In genomic region chr1:132199934-132200333, GRCm38 (mm10) we compare ENCODE assay signal across 10 mouse cellular contexts. TPM values are rescaled to one million over a fixed set of nuclear protein-coding genes. Genes with fewer than 3 reads are reported as not detected.
A peak's percentile ranks its signal among the peaks of the same experiment; 100 is the strongest.
DNase-seq lines count a peak whose midpoint lies in the region; ATAC-seq and TF ChIP-seq lines count a peak whose summit lies in the region.
"Had no signal": no experiment of that assay in that cellular context is flagged by ENCODE, and none has a peak within 500 bp of the region (broad histone marks: within the 10 kb centered on the region; RNA-seq: fewer than 3 reads in every experiment).

No protein-coding gene starts in this region.

- no peak for TF ChIP-seq POLR2A in heart, adult 2 months (IDR thresholded peaks at IDR 0.05; ENCODE audit: insufficient read depth, low read depth, low read length)

- H3K9me3 ChIP-seq in heart, embryonic 15.5 days (replicated peaks), result no peaks in the 10 kb centered on the region
- no peaks in the 10 kb centered on the region for H3K9me3 ChIP-seq in forebrain, embryonic 16.5 days (ENCODE audit: control insufficient read depth, low read length)
- no peaks in the 10 kb centered on the region for H3K9me3 ChIP-seq in midbrain, embryonic 12.5 days
- no peaks in the 10 kb centered on the region for H3K9me3 ChIP-seq in lung, postnatal 0 days (ENCODE audit: low read length)

- TF ChIP-seq EP300 in heart, adult 2 months (IDR thresholded peaks at IDR 0.05; ENCODE audit: insufficient read depth, low read depth, low read length), result no peak
- no peak for TF ChIP-seq EP300 in lung, postnatal 0 days (IDR thresholded peaks at IDR 0.05)

- H3K27ac ChIP-seq in heart, embryonic 15.5 days, result no peak overlapping the region
- H3K27ac ChIP-seq in heart, adult 2 months, result no peak overlapping the region
- peak overlapping the region; percentile 87 for H3K27ac ChIP-seq in forebrain, embryonic 16.5 days (ENCODE audit: low read length)
- H3K27ac ChIP-seq in midbrain, embryonic 12.5 days (replicated peaks), result peak overlapping the region; percentile 87
- H3K27ac ChIP-seq in lung, postnatal 0 days (ENCODE audit: low read length), result no peak overlapping the region

- TF ChIP-seq CTCF in heart, adult 2 months (IDR thresholded peaks at IDR 0.05), result no peak
- no peak for TF ChIP-seq CTCF in lung, postnatal 0 days (IDR thresholded peaks at IDR 0.05)

- no peaks in the 10 kb centered on the region for H3K36me3 ChIP-seq in heart, embryonic 15.5 days
- H3K36me3 ChIP-seq in heart, adult 2 months (ENCODE audit: control insufficient read depth, insufficient read depth, low read length), result no peaks in the 10 kb centered on the region
- no peaks in the 10 kb centered on the region for H3K36me3 ChIP-seq in forebrain, embryonic 16.5 days (ENCODE audit: control insufficient read depth, insufficient read depth)
- H3K36me3 ChIP-seq in midbrain, embryonic 12.5 days, result peaks cover 16% of the 10 kb centered on the region
- no peaks in the 10 kb centered on the region for H3K36me3 ChIP-seq in lung, postnatal 0 days (ENCODE audit: insufficient read depth, low read length)

- 10% methylated on average over 12 of the region's 12 CpGs for WGBS in heart, embryonic 15.5 days
- WGBS in heart, adult 2 months, result 25% methylated on average over 12 of the region's 12 CpGs
- WGBS in forebrain, embryonic 16.5 days, result 10% methylated on average over 12 of the region's 12 CpGs
- 6% methylated on average over 11 of the region's 12 CpGs for WGBS in midbrain, embryonic 12.5 days
- 20% methylated on average over 12 of the region's 12 CpGs for WGBS in lung, postnatal 0 days

- H3K4me2 ChIP-seq in heart, embryonic 15.5 days, result peak overlapping the region; percentile 34
- peak overlapping the region; percentile 56 for H3K4me2 ChIP-seq in forebrain, embryonic 16.5 days (ENCODE audit: low read length)
- peak overlapping the region; percentile 40 for H3K4me2 ChIP-seq in midbrain, embryonic 12.5 days (replicated peaks)
- no peak overlapping the region; the same call in 1 of the 2 replicates for H3K4me2 ChIP-seq in lung, postnatal 0 days (replicated peaks; ENCODE audit: low read depth, low read length)

- H3K9ac ChIP-seq in heart, embryonic 15.5 days, result no peak overlapping the region
- H3K9ac ChIP-seq in heart, adult 2 months (ENCODE audit: low read depth, low read length), result no peak overlapping the region
- peak overlapping the region; percentile 23; the same call in 1 of the 2 replicates for H3K9ac ChIP-seq in forebrain, embryonic 16.5 days (replicated peaks; ENCODE audit: low read depth, low read length)
- H3K9ac ChIP-seq in midbrain, embryonic 12.5 days (replicated peaks), result no peak overlapping the region
- H3K9ac ChIP-seq in lung, postnatal 0 days (replicated peaks; ENCODE audit: low read depth), result no peak overlapping the region

- H3K27me3 ChIP-seq in heart, embryonic 15.5 days, result peaks cover 67% of the 10 kb centered on the region
- peaks cover 3% of the 10 kb centered on the region; the same call in 1 of the 2 replicates for H3K27me3 ChIP-seq in heart, adult 2 months (ENCODE audit: control insufficient read depth, insufficient read depth, low read length)
- H3K27me3 ChIP-seq in forebrain, embryonic 16.5 days (replicated peaks; ENCODE audit: control insufficient read depth, insufficient read depth, low read length), result no peaks in the 10 kb centered on the region
- no peaks in the 10 kb centered on the region for H3K27me3 ChIP-seq in midbrain, embryonic 12.5 days
- no peaks in the 10 kb centered on the region for H3K27me3 ChIP-seq in lung, postnatal 0 days (replicated peaks; ENCODE audit: insufficient read depth, low read length)

- no peak for DNase-seq in heart, adult 2 months
- DNase-seq in cerebellum, adult 18-20 months, result peak; percentile 52 to 55
- no peak for DNase-seq in adrenal gland, adult 8-10 months
- no peak for DNase-seq in lung, postnatal 0 days (ENCODE audit: low spot score)

- no peak for ATAC-seq in heart, embryonic 15.5 days (replicated peaks; ENCODE audit: insufficient number of reproducible peaks, insufficient read depth, low FRiP score, low read depth)
- no peak for ATAC-seq in forebrain, embryonic 16.5 days
- ATAC-seq in midbrain, embryonic 12.5 days (ENCODE audit: low FRiP score, low read depth), result no peak
- ATAC-seq in activated CD4-positive, CD25-positive, alpha-beta regulatory T cell, adult 4 months, result no peak
- no peak for ATAC-seq in lung, postnatal 0 days

- H3K4me1 ChIP-seq in heart, embryonic 15.5 days (replicated peaks), result peaks cover 9% of the 10 kb centered on the region
- H3K4me1 ChIP-seq in heart, adult 2 months (ENCODE audit: control insufficient read depth, insufficient read depth, low read length), result no peaks in the 10 kb centered on the region
- peaks cover 76% of the 10 kb centered on the region for H3K4me1 ChIP-seq in forebrain, embryonic 16.5 days (replicated peaks; ENCODE audit: control insufficient read depth, insufficient read depth, low read length)
- peaks cover 87% of the 10 kb centered on the region for H3K4me1 ChIP-seq in midbrain, embryonic 12.5 days
- peaks cover 3% of the 10 kb centered on the region; the same call in 1 of the 2 replicates for H3K4me1 ChIP-seq in lung, postnatal 0 days (ENCODE audit: insufficient read depth, low read depth, low read length)

- intact Hi-C loops in heart, adult 2 months (cut with DNase I), result no loop called here

- H3K4me3 ChIP-seq in heart, embryonic 15.5 days, result peak overlapping the region; percentile 2; the same call in 1 of the 2 replicates
- H3K4me3 ChIP-seq in heart, adult 2 months, result no peak overlapping the region
- H3K4me3 ChIP-seq in forebrain, embryonic 16.5 days (replicated peaks; ENCODE audit: low read length), result peak overlapping the region; percentile 42; the same call in 1 of the 2 replicates
- peak overlapping the region; percentile 21 for H3K4me3 ChIP-seq in midbrain, embryonic 12.5 days
- no peak overlapping the region for H3K4me3 ChIP-seq in lung, postnatal 0 days (ENCODE audit: low read depth, low read length)

- no peaks in the 10 kb centered on the region for H3K79me2 ChIP-seq in heart, adult 2 months (replicated peaks; ENCODE audit: control insufficient read depth, insufficient read depth, low read length)

RNA-seq across cellular contexts. Expression of gene AC124108.1, which starts 8.7 kb away (rescaled TPM):
- 0.04 TPM in 1 of 2 replicates, not detected in the other for polyA plus RNA-seq in heart, embryonic 15.5 days (2015; fragmentation: Nextera tagmentation; extraction: Ambion mirVana)
- under 1 TPM in 1 of 2 experiments, not detected in 1; 0.05 TPM for total RNA-seq in heart, adult 2 months (2021)
- polyA plus RNA-seq in heart, adult 2 months (2012; rRNA removed), result 0.06 TPM in 1 of 2 replicates, not detected in the other
- polyA plus RNA-seq in forebrain, embryonic 16.5 days (2015; fragmentation: Nextera tagmentation; extraction: Ambion mirVana), result 2.5 and 3.3 TPM in 2 replicates
- polyA plus RNA-seq in midbrain, embryonic 12.5 days (2016; fragmentation: Nextera tagmentation; extraction: Ambion mirVana), result 6.1 and 7.9 TPM in 2 replicates
- not detected for polyA plus RNA-seq in activated CD4-positive, CD25-positive, alpha-beta regulatory T cell, adult 4 months (2017; shearing (Covaris generic))
- under 1 TPM; 0.10 to 0.17 (median 0.14) TPM for total RNA-seq in adrenal gland, adult 8-10 months (2022)
- polyA plus RNA-seq in lung, postnatal 0 days (2015; fragmentation: Nextera tagmentation; extraction: Ambion mirVana), result not detected in 2 replicates
- total RNA-seq: common myeloid progenitor, adult 5-6 weeks had no signal

RNA-seq across cellular contexts. Expression of gene Lemd1, which starts 8.7 kb away (rescaled TPM):
- not detected in 2 replicates for polyA plus RNA-seq in heart, embryonic 15.5 days (2015; fragmentation: Nextera tagmentation; extraction: Ambion mirVana)
- not detected for total RNA-seq in heart, adult 2 months (2021)
- polyA plus RNA-seq in heart, adult 2 months (2012; rRNA removed), result 0.20 TPM in 1 of 2 replicates, not detected in the other
- polyA plus RNA-seq in forebrain, embryonic 16.5 days (2015; fragmentation: Nextera tagmentation; extraction: Ambion mirVana), result 14.9 and 18.4 TPM in 2 replicates
- polyA plus RNA-seq in midbrain, embryonic 12.5 days (2016; fragmentation: Nextera tagmentation; extraction: Ambion mirVana), result 13.4 and 15.6 TPM in 2 replicates
- not detected for polyA plus RNA-seq in activated CD4-positive, CD25-positive, alpha-beta regulatory T cell, adult 4 months (2017; shearing (Covaris generic))
- under 1 TPM in 3 of 4 experiments, not detected in 1; 0.31 to 0.46 (median 0.46) TPM for total RNA-seq in adrenal gland, adult 8-10 months (2022)
- polyA plus RNA-seq in lung, postnatal 0 days (2015; fragmentation: Nextera tagmentation; extraction: Ambion mirVana), result 0.79 TPM in 1 of 2 replicates, not detected in the other
- total RNA-seq: common myeloid progenitor, adult 5-6 weeks had no signal

RNA-seq across cellular contexts. Expression of gene Gm10188, which starts 29.6 kb away (rescaled TPM):
- not detected in 2 replicates for polyA plus RNA-seq in heart, embryonic 15.5 days (2015; fragmentation: Nextera tagmentation; extraction: Ambion mirVana)
- not detected for total RNA-seq in heart, adult 2 months (2021)
- polyA plus RNA-seq in heart, adult 2 months (2012; rRNA removed), result not detected in 2 replicates
- polyA plus RNA-seq in forebrain, embryonic 16.5 days (2015; fragmentation: Nextera tagmentation; extraction: Ambion mirVana), result 0.86 TPM in 1 of 2 replicates, not detected in the other
- 0.96 TPM in 1 of 2 replicates, not detected in the other for polyA plus RNA-seq in midbrain, embryonic 12.5 days (2016; fragmentation: Nextera tagmentation; extraction: Ambion mirVana)
- polyA plus RNA-seq in activated CD4-positive, CD25-positive, alpha-beta regulatory T cell, adult 4 months (2017; shearing (Covaris generic)), result not detected
- not detected for total RNA-seq in adrenal gland, adult 8-10 months (2022)
- polyA plus RNA-seq in lung, postnatal 0 days (2015; fragmentation: Nextera tagmentation; extraction: Ambion mirVana), result not detected in 2 replicates
- total RNA-seq: common myeloid progenitor, adult 5-6 weeks; layer of hippocampus, postnatal 14 days had no signal

Comparison
In these comparisons a context has a peak if more than half of its experiments do, and no peak if none do; other contexts are left out.
1. H3K4me3 ChIP-seq: peak in heart, embryonic 15.5 days (single experiment), forebrain, embryonic 16.5 days (single experiment) and midbrain, embryonic 12.5 days (single experiment); none in heart, adult 2 months (single experiment) and lung, postnatal 0 days (single experiment).
2. H3K27ac ChIP-seq: peak in forebrain, embryonic 16.5 days (single experiment) and midbrain, embryonic 12.5 days (single experiment); none in heart, embryonic 15.5 days (single experiment), heart, adult 2 months (single experiment) and lung, postnatal 0 days (single experiment).
3. DNase-seq: peak in cerebellum, adult 18-20 months (2 of 2); none in heart, adult 2 months (0 of 2), adrenal gland, adult 8-10 months (single experiment) and lung, postnatal 0 days (single experiment).